Comparison of ENCODE assay signal across 8 mouse cellular contexts in genomic region chr10:12919287-12919686, GRCm38 (mm10). TPM values are rescaled to one million over a fixed set of nuclear protein-coding genes. Genes with fewer than 3 reads are reported as not detected.
DNase-seq lines count a peak whose midpoint lies in the region; ATAC-seq and TF ChIP-seq lines count a peak whose summit lies in the region.

No protein-coding gene starts in this region.

- H3K36me3 ChIP-seq in intestine, embryonic 14.5 days (ENCODE audit: control insufficient read depth, insufficient read depth, low read length), result no peaks in the 10 kb centered on the region
- no peaks in the 10 kb centered on the region for H3K36me3 ChIP-seq in intestine, embryonic 15.5 days
- H3K36me3 ChIP-seq in liver, embryonic 12.5 days, result no peaks in the 10 kb centered on the region
- no peaks in the 10 kb centered on the region for H3K36me3 ChIP-seq in stomach, postnatal 0 days (ENCODE audit: control insufficient read depth, insufficient read depth, low read length)

- peak; percentile 49 for DNase-seq in intestine, embryonic 14.5 days (ENCODE audit: low spot score)
- peak; percentile 84 for DNase-seq in adipocyte (ENCODE audit: low spot score)
- DNase-seq in heart, adult 9 months (ENCODE audit: low spot score in 2 of 2), result peak; percentile 39 to 53
- DNase-seq in stomach, postnatal 0 days (ENCODE audit: low spot score), result peak; percentile 72
- no peak for DNase-seq in spleen, postnatal 4 days (ENCODE audit: low spot score in 2 of 2)
- no peak for DNase-seq in right cerebral cortex, postnatal 25 days

- H3K4me1 ChIP-seq in intestine, embryonic 14.5 days (replicated peaks; ENCODE audit: control insufficient read depth, insufficient read depth, low read length), result peaks cover 7% of the 10 kb centered on the region
- peaks cover 6% of the 10 kb centered on the region; the same call in 1 of the 2 replicates for H3K4me1 ChIP-seq in intestine, embryonic 15.5 days (replicated peaks)
- peaks cover 20% of the 10 kb centered on the region for H3K4me1 ChIP-seq in liver, embryonic 12.5 days
- H3K4me1 ChIP-seq in stomach, postnatal 0 days (replicated peaks; ENCODE audit: control insufficient read depth, insufficient read depth), result no peaks in the 10 kb centered on the region

- TF ChIP-seq CTCF in stomach, postnatal 0 days (IDR thresholded peaks at IDR 0.05; ENCODE audit: low read depth), result peak; percentile 73

- no peaks in the 10 kb centered on the region for H3K9me3 ChIP-seq in intestine, embryonic 14.5 days (ENCODE audit: control insufficient read depth, low read length)
- H3K9me3 ChIP-seq in intestine, embryonic 15.5 days, result no peaks in the 10 kb centered on the region
- no peaks in the 10 kb centered on the region for H3K9me3 ChIP-seq in liver, embryonic 12.5 days (replicated peaks)
- no peaks in the 10 kb centered on the region for H3K9me3 ChIP-seq in stomach, postnatal 0 days (ENCODE audit: control insufficient read depth, low read length)

- no peak for ATAC-seq in intestine, embryonic 14.5 days (replicated peaks; ENCODE audit: low FRiP score, low TSS enrichment, low read depth)
- no peak for ATAC-seq in intestine, embryonic 15.5 days
- no peak for ATAC-seq in liver, embryonic 12.5 days
- ATAC-seq in stomach, postnatal 0 days (ENCODE audit: low FRiP score, low TSS enrichment), result peak; percentile 90

- H3K9ac ChIP-seq in intestine, embryonic 14.5 days (ENCODE audit: low read length), result no peak overlapping the region
- H3K9ac ChIP-seq in intestine, embryonic 15.5 days, result no peak overlapping the region
- H3K9ac ChIP-seq in liver, embryonic 12.5 days, result no peak overlapping the region
- H3K9ac ChIP-seq in stomach, postnatal 0 days (ENCODE audit: low read length), result no peak overlapping the region

- H3K27me3 ChIP-seq in intestine, embryonic 14.5 days (replicated peaks; ENCODE audit: control insufficient read depth, insufficient read depth, low read length), result no peaks in the 10 kb centered on the region
- H3K27me3 ChIP-seq in intestine, embryonic 15.5 days (replicated peaks), result no peaks in the 10 kb centered on the region
- H3K27me3 ChIP-seq in liver, embryonic 12.5 days (replicated peaks), result no peaks in the 10 kb centered on the region
- no peaks in the 10 kb centered on the region for H3K27me3 ChIP-seq in stomach, postnatal 0 days (ENCODE audit: control insufficient read depth, insufficient read depth, low read length)

- TF ChIP-seq EP300 in stomach, postnatal 0 days (optimal IDR thresholded peaks at IDR 0.05), result no peak

- H3K27ac ChIP-seq in intestine, embryonic 14.5 days (ENCODE audit: low read depth), result no peak overlapping the region
- no peak overlapping the region for H3K27ac ChIP-seq in intestine, embryonic 15.5 days
- H3K27ac ChIP-seq in liver, embryonic 12.5 days, result 0 out of 2 replicates have a peak overlapping the region, but pooled peaks have one; percentile 10
- no peak overlapping the region for H3K27ac ChIP-seq in stomach, postnatal 0 days (replicated peaks)

- no peak overlapping the region for H3K4me3 ChIP-seq in intestine, embryonic 14.5 days (ENCODE audit: low read depth, low read length)
- H3K4me3 ChIP-seq in intestine, embryonic 15.5 days (replicated peaks), result no peak overlapping the region
- H3K4me3 ChIP-seq in liver, embryonic 12.5 days, result no peak overlapping the region
- no peak overlapping the region for H3K4me3 ChIP-seq in stomach, postnatal 0 days (ENCODE audit: low read depth, low read length)

- 44% methylated on average over 5 of the region's 5 CpGs for WGBS in intestine, embryonic 14.5 days
- 41% methylated on average over 5 of the region's 5 CpGs for WGBS in intestine, embryonic 15.5 days
- 42% methylated on average over 5 of the region's 5 CpGs for WGBS in liver, embryonic 12.5 days (ENCODE audit: insufficient replicate concordance)
- 48% methylated on average over 5 of the region's 5 CpGs for whole genome bisulfite sequencing in stomach, postnatal 0 days

- no peak overlapping the region for H3K4me2 ChIP-seq in intestine, embryonic 14.5 days (ENCODE audit: low read length)
- H3K4me2 ChIP-seq in intestine, embryonic 15.5 days (replicated peaks), result no peak overlapping the region
- no peak overlapping the region for H3K4me2 ChIP-seq in liver, embryonic 12.5 days
- H3K4me2 ChIP-seq in stomach, postnatal 0 days (replicated peaks; ENCODE audit: low read depth), result no peak overlapping the region

RNA-seq across cellular contexts. Expression of gene Stx11, which starts 44.8 kb away (rescaled TPM):
- 1.9 and 3.2 TPM in 2 replicates for polyA plus RNA-seq in intestine, embryonic 14.5 days (2014; fragmentation: Nextera tagmentation; extraction: Ambion mirVana)
- polyA plus RNA-seq in intestine, embryonic 15.5 days (2015; fragmentation: Nextera tagmentation; extraction: Ambion mirVana), result 1.6 and 1.8 TPM in 2 replicates
- polyA plus RNA-seq in liver, embryonic 12.5 days (2016; fragmentation: Nextera tagmentation; extraction: Ambion mirVana), result 15.1 and 16.6 TPM in 2 replicates
- 3.7 and 5.0 TPM in 2 replicates for polyA plus RNA-seq in stomach, postnatal 0 days (2015; fragmentation: Nextera tagmentation; extraction: Ambion mirVana)

RNA-seq across cellular contexts. Expression of gene Utrn, which starts 50.1 kb away (rescaled TPM):
- polyA plus RNA-seq in intestine, embryonic 14.5 days (2014; fragmentation: Nextera tagmentation; extraction: Ambion mirVana), result 55.1 and 55.5 TPM in 2 replicates
- 43.8 and 46.2 TPM in 2 replicates for polyA plus RNA-seq in intestine, embryonic 15.5 days (2015; fragmentation: Nextera tagmentation; extraction: Ambion mirVana)
- polyA plus RNA-seq in liver, embryonic 12.5 days (2016; fragmentation: Nextera tagmentation; extraction: Ambion mirVana), result 14.9 and 15.3 TPM in 2 replicates
- polyA plus RNA-seq in stomach, postnatal 0 days (2015; fragmentation: Nextera tagmentation; extraction: Ambion mirVana), result 33.8 and 40.4 TPM in 2 replicates

Comparison
In these comparisons a context has a peak if more than half of its experiments do, and no peak if none do; other contexts are left out.
1. DNase-seq: peak in intestine, embryonic 14.5 days (single experiment), adipocyte (single experiment), heart, adult 9 months (2 of 2) and stomach, postnatal 0 days (single experiment); none in spleen, postnatal 4 days (0 of 2) and right cerebral cortex, postnatal 25 days (single experiment).